Mouse (Mus musculus): ENCODE measurements around the gene Med16.

DNA sequence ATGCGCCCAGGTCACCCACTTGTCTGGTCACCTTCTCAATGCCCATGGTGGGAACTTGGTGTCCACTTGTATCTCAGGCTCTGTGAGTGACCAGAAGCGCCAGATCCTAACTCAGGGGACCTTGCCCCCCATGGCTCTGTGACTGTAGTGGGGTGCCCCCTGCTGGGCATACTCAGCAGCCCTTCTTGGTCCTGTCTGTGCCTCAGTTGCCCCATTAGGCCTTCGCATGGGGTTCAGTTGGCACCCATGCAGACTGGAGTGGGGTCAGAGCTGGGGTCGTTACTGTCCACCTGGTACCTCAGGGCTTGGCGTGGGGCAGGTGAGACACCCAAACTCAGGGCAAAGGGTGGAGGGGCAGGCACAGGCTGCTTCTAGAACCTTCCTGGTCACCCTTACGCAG is 45.2 kb upstream of the Med16 start:
- TF ChIP-seq POLR2A (IDR thresholded peaks at IDR 0.05; ENCODE audit: control insufficient read depth, low read depth, low read length) (no peak), CTCF (IDR thresholded peaks at IDR 0.05; ENCODE audit: control insufficient read depth, insufficient read depth, insufficient replicate concordance, low read depth, low read length) (0 out of 2 replicates have a peak, but pooled peaks have one; percentile 14)

Measured in testis, adult 2 months (tissue).